Mouse (Mus musculus) stomach, embryonic 16.5 days (tissue): Measurements from ENCODE around the gene Tenm4. TPM values are rescaled to one million over a fixed set of nuclear protein-coding genes. Genes with fewer than 3 reads are reported as not detected.
"Not testable (repeated sequence)": the region's sequence is repeated elsewhere in the genome, so short reads cannot be mapped to it uniquely, and the experiment has no call there.

ENCODE experiments used
- ATAC-seq: fragments of 200-750 bp; cut with Nextera tagmentation; 2 replicates; pipeline ENCODE4 v1.8.0; 2017; ENCODE audit warnings: moderate number of reproducible peaks, moderate TSS enrichment; ENCODE audit not compliant: insufficient read depth, low FRiP score
- H3K27ac ChIP-seq: fragments of 300-500 bp; sonication (generic); 2 replicates; pipeline ENCODE4 v1.5.1; 2014; ENCODE audit warnings: low read length
- H3K27me3 ChIP-seq: fragments of 300-500 bp; sonication (generic); 2 replicates; pipeline ENCODE4 v1.6.1; 2014; ENCODE audit warnings: low read length, control low read depth, mixed read lengths; ENCODE audit not compliant: control insufficient read depth, insufficient read depth
- H3K36me3 ChIP-seq: fragments of 300-500 bp; sonication (generic); 2 replicates; pipeline ENCODE4 v1.6.1; 2014; ENCODE audit warnings: low read length; ENCODE audit not compliant: control insufficient read depth, insufficient read depth
- H3K4me1 ChIP-seq: fragments of 300-500 bp; sonication (generic); 2 replicates; pipeline ENCODE4 v1.6.1; 2014; ENCODE audit warnings: low read length, control low read depth, mixed read lengths; ENCODE audit not compliant: control insufficient read depth, insufficient read depth
- H3K4me2 ChIP-seq: fragments of 300-500 bp; sonication (generic); 2 replicates; pipeline ENCODE4 v1.6.1; 2014; ENCODE audit warnings: low read depth, low read length, mixed read lengths
- H3K4me3 ChIP-seq: fragments of 300-500 bp; sonication (generic); replicated peaks from 2 replicates; pipeline ENCODE4 v1.5.1; 2014; ENCODE audit warnings: mild to moderate bottlenecking, low read length
- H3K9ac ChIP-seq: fragments of 300-500 bp; sonication (generic); 2 replicates; pipeline ENCODE4 v1.6.1; 2014; ENCODE audit warnings: low read length
- H3K9me3 ChIP-seq: fragments of 300-500 bp; sonication (generic); replicated peaks from 2 replicates; pipeline ENCODE4 v1.6.1; 2016; ENCODE audit warnings: low read length, control low read depth; ENCODE audit not compliant: control insufficient read depth
- WGBS: fragments of 180-500 bp; shearing (Covaris S2); extraction: QIAGEN DNeasy Blood & Tissue Kit; methylation state at CpG from one replicate; pipeline ENCODE4 v1.1.7; 2014; 5-methylcytosine and 5-hydroxymethylcytosine counted together
- polyA plus RNA-seq: library from polyadenylated mRNA; unstranded; fragments of >200 nt; fragmentation: Nextera tagmentation; extraction: Ambion mirVana; gene quantifications from 2 replicates; pipeline ENCODE4 v1.2.1, GENCODE M21; 2015

The Tenm4 gene
- polyA plus RNA-seq, 1 experiment from 2014 or later: 22.7 TPM

DNA sequence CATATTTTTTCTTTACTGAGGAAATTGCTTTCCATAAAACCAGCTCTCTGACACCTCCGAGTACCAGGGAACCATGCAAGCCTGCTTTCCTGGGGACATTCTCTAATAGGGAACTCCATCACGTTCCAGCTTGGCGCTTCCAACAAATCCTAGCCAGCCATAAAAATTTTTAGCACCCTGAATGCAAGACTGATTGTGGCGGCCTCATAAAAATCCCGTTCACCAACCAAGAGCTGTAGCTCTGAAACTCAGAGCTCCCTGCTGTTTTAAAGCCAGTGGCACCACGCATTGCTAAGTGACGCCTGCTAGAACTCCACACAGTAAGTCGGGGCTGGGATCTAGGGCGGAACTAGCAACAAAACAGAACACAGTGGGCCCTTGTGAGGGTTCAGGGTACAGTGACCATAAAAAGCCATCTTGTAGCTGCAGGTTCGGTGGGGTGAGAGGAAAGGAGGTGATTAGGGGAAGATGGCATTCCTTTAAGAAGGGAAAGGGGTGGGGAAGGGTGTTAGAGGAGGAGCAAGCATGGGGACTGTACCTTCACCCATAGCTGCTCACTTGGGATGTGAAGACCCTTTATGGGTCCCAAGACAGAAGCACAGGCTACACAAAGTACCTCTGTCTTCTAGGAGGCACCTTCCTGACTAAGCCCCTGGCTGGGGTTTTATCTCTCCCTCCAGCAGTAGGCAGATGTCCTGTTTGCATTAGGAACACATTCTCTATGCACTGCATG, 439.0 kb downstream of the Tenm4 start:
- Histone ChIP-seq H3K9ac (no peak overlapping the region), H3K27me3 (no peaks in the 10 kb centered on the region), H3K27ac (no peak overlapping the region), H3K4me2 (no peak overlapping the region), H3K36me3 (no peaks in the 10 kb centered on the region), H3K4me3 (no peak overlapping the region), H3K4me1 (no peaks in the 10 kb centered on the region), H3K9me3 (no peaks in the 10 kb centered on the region)
- no peak for ATAC-seq
- WGBS: 49% methylated on average over 10 of the region's 10 CpGs

DNA sequence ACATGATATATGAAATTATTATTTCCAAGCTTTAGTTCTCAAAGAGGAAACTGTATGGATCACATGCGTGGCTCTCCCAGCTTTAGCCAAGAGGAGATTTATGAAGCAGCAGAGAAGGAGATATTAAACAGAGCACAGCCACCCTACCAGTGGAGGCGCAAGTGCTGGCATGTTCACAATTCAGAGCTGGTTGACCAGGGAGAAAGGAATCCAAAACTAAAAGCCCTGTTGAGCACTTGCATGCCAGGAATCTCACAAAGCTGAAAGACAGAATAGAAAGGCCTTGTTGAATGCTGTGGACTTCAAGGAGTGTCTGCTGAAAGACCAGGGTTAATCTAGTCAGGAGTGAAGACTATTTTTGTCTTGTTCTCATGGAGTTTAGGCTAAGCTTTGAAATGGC, 446.3 kb downstream of the Tenm4 start:
- Histone ChIP-seq H3K9ac (no peak overlapping the region), H3K4me1 (peaks cover 4% of the 10 kb centered on the region; the same call in 1 of the 2 replicates), H3K4me3 (no peak overlapping the region), H3K27ac (no peak overlapping the region), H3K4me2 (no peak overlapping the region), H3K27me3 (no peaks in the 10 kb centered on the region), H3K9me3 (no peaks in the 10 kb centered on the region), H3K36me3 (no peaks in the 10 kb centered on the region)
- 61% methylated on average over 2 of the region's 2 CpGs for WGBS
- ATAC-seq: no peak

DNA sequence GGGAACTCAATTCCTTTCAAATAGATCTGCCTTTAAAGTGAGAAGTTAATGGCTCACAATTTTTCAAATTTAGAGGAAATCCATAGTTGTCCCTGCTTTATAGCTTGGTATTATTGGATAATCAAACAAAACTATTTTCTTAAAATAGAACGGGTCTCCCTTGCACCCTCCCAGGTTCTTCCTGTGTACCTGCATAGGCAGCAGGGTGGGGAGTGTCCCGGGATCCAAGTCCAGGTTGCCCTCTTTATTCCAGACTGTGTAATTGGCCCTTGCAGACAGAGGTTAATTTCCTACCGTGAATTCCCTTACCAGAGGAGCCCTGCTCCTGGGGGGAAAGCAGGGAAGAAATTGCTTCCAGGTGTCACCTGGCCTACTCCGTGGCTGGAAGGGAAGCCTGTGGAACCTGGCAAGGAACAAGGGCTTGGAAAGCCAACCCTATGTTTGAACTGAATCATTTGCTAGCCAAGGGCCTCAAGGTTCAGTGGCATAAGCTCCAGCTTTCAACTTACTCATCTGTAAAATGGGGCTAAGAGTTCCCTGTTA, 449.0 kb downstream of the Tenm4 start:
- no peaks in the 10 kb centered on the region for H3K9me3 ChIP-seq
- no peak overlapping the region for H3K4me3 ChIP-seq
- H3K4me1 ChIP-seq: peaks cover 4% of the 10 kb centered on the region; the same call in 1 of the 2 replicates
- ATAC-seq: no peak
- H3K9ac ChIP-seq: no peak overlapping the region
- H3K27ac ChIP-seq: no peak overlapping the region
- no peak overlapping the region for H3K4me2 ChIP-seq
- no peaks in the 10 kb centered on the region for H3K27me3 ChIP-seq
- no peaks in the 10 kb centered on the region for H3K36me3 ChIP-seq
- 83% methylated on average over 4 of the region's 4 CpGs for WGBS

DNA sequence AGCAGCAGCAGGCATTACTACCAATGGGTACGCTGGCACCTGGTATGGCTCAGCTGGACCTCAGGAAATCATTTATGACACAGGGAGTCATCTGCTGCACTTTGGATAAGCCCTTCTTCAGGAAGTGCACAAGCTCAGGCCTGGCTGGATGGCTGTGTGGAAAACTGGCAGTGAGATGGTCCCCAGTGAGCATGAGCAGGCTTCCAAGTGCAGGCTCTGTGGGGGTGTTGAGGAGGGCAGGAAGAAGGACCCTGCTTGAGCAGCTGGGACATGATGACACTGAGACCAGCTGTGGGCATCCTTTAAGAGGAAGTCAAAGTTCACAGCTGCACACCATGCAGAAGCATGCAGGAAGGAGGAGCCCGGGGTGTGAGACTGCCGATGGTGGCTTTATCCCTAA, 455.3 kb downstream of the Tenm4 start:
- Histone ChIP-seq H3K27me3 (no peaks in the 10 kb centered on the region), H3K4me2 (no peak overlapping the region), H3K9ac (no peak overlapping the region), H3K36me3 (no peaks in the 10 kb centered on the region), H3K27ac (no peak overlapping the region), H3K9me3 (no peaks in the 10 kb centered on the region), H3K4me1 (no peaks in the 10 kb centered on the region), H3K4me3 (no peak overlapping the region)
- ATAC-seq: no peak
- 77% methylated on average over 3 of the region's 3 CpGs for WGBS

DNA sequence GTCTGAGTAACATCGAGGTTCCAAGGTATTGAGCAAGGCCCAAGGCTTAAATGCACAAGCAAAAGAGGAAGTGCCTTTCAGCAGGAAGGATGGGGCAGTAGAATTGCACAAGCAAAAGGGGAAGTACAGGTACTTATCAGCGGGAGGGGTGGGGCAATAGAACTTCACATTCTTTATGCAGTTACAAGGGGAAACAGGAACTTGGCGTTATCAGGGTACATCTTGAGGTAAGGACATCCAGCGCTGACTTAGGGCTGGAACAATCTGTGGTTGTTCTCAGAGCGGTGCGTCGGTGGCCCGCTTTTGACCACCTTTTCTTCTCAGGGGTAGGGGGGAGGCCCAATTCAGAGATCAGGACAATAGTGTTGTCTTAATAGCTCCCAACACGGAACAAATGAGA, 459.5 kb downstream of the Tenm4 start:
- not testable (repeated sequence) for ATAC-seq, H3K4me3 ChIP-seq, H3K27me3 ChIP-seq, H3K9ac ChIP-seq, H3K4me2 ChIP-seq, H3K9me3 ChIP-seq, H3K36me3 ChIP-seq, H3K27ac ChIP-seq, H3K4me1 ChIP-seq
- WGBS: 85% methylated on average over 9 of the region's 9 CpGs

DNA sequence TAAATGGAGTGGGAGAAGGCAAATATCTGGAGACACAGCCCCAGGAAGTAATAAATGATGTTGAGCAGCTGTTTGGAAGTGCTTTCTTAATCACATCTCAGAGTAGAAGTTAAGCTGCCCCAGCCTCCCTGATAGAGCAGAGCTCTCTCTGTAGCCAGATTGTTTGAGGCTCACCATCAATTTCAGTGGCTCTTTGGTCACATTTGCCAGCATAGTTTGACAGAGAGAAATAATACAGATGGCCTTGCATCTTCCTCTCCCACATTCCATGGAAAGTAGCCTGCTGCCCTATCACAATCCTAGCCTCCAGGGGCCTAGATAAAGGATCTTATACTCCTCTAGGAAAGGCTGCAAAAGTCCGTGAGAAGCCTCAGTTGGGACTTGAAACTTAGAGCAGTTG, 462.0 kb downstream of the Tenm4 start:
- peak; percentile 78 for ATAC-seq
- Histone ChIP-seq H3K27me3 (no peaks in the 10 kb centered on the region), H3K4me3 (no peak overlapping the region), H3K4me2 (no peak overlapping the region), H3K4me1 (no peaks in the 10 kb centered on the region), H3K36me3 (no peaks in the 10 kb centered on the region), H3K9ac (peak overlapping the region; percentile 24; the same call in 1 of the 2 replicates), H3K27ac (peak overlapping the region; percentile 84), H3K9me3 (no peaks in the 10 kb centered on the region)
- WGBS: 36% methylated on average over 1 of the region's 1 CpGs

DNA sequence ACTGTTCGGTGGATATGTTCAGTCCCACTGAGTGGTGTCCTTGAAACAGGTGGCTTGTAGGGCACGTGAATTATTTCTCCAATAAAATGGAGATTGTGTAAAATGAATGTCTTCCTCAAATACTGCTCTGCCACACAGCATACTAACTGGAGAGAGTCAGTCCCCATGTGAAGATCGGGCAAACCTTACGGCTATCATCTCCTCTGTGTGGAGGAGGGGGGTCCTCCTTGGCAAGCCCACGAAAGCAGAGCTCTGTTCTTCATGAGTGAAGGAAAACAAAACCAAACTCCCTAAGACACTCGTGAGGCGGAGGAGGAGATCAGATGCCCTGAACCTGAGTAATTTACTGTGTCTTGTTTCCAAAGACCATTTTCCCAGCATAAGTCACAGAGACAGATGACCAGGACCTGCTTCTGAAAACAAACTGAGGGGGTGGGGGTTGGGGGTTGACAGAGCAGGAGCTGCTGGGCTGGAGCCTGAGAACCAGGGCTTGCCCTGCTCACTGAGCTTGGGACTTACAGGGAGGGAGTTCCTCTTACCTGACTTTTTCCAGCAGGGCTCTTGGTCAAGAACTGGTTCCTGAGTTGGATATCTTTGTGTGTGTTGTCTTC, 464.9 kb downstream of the Tenm4 start:
- no peak overlapping the region for H3K4me2 ChIP-seq
- H3K36me3 ChIP-seq: no peaks in the 10 kb centered on the region
- no peak overlapping the region for H3K9ac ChIP-seq
- no peaks in the 10 kb centered on the region for H3K9me3 ChIP-seq
- no peak for ATAC-seq
- H3K4me3 ChIP-seq: no peak overlapping the region
- H3K27ac ChIP-seq: no peak overlapping the region
- 57% methylated on average over 7 of the region's 7 CpGs for WGBS
- H3K27me3 ChIP-seq: no peaks in the 10 kb centered on the region
- H3K4me1 ChIP-seq: no peaks in the 10 kb centered on the region

DNA sequence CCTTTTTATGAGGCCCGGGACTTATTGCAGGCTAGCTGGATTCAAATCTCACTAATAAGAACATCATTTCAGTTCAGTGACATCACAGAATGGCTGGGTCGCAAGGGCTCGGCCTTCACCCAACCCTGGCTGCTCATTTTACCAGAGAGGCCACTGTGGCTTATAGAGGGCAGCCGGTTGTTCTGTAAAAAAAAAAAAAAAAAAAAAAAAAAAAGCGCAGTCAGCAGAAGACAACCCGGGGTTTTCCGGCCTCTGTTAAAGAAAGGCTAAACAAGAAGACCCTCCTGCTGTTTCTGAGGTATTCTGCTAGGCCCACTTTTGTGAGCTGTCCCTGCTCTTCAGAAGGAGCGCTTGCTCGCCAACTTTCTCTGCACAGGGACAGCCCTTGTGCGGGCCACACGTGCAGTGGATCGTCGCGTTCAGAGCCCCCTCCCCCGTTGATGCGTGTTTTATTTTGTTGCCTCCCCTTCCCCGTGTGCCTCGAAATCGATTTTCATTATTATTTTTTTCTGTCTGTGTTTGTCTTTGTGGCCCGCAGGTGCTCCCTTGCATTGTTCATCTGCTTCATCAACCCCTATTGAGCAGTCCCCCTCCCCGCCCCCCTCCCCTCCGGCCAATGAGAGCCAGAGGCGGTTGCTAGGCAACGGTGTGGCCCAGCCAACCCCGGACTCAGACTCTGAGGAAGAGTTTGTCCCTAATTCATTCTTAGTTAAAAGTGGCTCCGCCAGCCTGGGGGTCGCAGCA, 472.6 kb downstream of the Tenm4 start:
- peak; percentile 88 for ATAC-seq
- 4% methylated on average over 27 of the region's 27 CpGs for WGBS

DNA sequence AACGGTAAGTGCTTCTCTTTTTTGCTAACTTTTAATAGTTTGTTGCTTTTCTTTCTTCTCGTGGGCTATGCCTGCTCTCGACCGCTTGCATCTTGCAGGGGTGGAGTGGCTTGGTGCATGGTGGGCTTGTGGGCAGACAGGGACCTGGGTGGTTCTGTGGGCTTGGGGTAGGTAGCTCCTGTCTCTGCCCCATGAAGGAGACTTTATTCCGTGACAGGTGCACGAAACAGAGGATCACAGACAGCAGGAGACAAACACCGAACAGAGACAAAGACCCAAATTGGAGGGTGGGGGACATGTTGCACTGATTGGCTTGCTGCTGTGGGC, 473.1 kb downstream of the Tenm4 start:
- 14% methylated on average over 7 of the region's 7 CpGs for WGBS
- H3K4me1 ChIP-seq: peaks cover 5% of the 10 kb centered on the region
- H3K27me3 ChIP-seq: no peaks in the 10 kb centered on the region
- no peak overlapping the region for H3K27ac ChIP-seq
- peak; percentile 37; the same call in 1 of the 2 replicates for ATAC-seq
- H3K4me3 ChIP-seq: peak overlapping the region; percentile 34
- H3K36me3 ChIP-seq: no peaks in the 10 kb centered on the region
- no peaks in the 10 kb centered on the region for H3K9me3 ChIP-seq
- H3K4me2 ChIP-seq: peak overlapping the region; percentile 55
- H3K9ac ChIP-seq: no peak overlapping the region

More for the DNA sequence above, 472.6 kb downstream of the Tenm4 start:
- H3K4me3 ChIP-seq: peak overlapping the region; percentile 34
- peak overlapping the region; percentile 55 for H3K4me2 ChIP-seq
- no peaks in the 10 kb centered on the region for H3K9me3 ChIP-seq
- H3K9ac ChIP-seq: peak overlapping the region; percentile 50; the same call in 1 of the 2 replicates
- no peaks in the 10 kb centered on the region for H3K27me3 ChIP-seq
- H3K36me3 ChIP-seq: no peaks in the 10 kb centered on the region
- H3K4me1 ChIP-seq: peaks cover 5% of the 10 kb centered on the region
- no peak overlapping the region for H3K27ac ChIP-seq
